Mouse (Mus musculus): ENCODE measurements around the gene Tlnrd1. TPM values are rescaled to one million over a fixed set of nuclear protein-coding genes. Genes with fewer than 3 reads are reported as not detected.

Tlnrd1 gene
- total and polyA plus RNA-seq, 3 experiments = 3.7 to 21.2 (median 6.9) TPM

DNA sequence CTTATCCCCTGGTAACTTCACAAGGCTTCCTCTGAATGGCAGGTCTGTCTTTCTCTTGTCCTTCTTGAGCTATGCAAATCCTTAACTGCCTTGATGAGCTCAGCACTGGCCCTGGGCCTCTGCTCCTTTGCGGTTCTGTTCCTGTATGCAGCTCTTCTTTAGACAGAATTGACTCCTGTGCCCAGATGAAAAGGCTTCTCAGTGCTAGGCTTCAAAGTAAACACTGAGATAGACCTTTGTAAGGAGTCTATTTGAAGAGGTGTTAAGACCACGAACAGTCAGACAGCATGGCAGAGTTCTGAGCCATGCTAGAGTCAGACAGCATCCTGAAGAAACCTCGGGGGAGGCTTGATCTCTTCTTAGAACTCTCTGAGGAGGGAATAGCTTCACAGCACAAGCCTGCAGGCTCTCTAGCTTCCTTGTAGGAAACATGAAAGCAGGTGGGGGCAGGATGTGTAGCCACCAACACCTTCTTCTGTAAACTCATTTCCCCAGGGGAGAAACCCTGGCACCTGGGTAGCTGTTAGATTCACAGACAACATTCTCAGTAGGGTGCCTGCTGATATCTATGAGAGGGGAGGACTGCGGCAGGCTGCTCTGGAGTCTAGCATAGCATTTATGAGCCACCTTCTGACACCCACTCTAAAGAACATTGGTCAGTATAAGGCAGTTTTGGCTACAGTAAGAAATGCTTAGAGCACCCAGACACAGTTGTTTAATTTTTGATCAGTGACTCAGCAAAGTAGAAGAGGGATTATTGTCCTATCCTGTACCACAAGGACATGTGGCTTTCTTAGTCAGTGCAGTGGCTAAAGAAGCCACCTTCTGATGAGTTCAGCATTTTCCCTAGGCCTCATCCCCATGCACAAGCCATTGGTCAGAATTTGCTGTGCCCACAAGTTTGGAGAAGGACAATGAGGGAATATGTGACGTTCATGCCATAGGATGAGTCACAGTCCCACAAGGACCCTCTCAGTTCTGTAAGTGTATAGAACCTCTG, 31.4 kb downstream of the Tlnrd1 start:
- H3K27me3 ChIP-seq (ENCODE audit: insufficient read depth, low read length) = 0 out of 2 replicates have a peak, but pooled peaks cover 3% of the 10 kb centered on the region
- ATAC-seq (ENCODE audit: extremely low read depth, insufficient number of reproducible peaks, low FRiP score, poor library complexity, severe bottlenecking) (no peak; the same call in 1 of the 2 replicates), DNase-seq (ENCODE audit: low spot score) (no peak)
- no peak overlapping the region for H3K4me3 ChIP-seq (ENCODE audit: low read depth, low read length)
- no peaks in the 10 kb centered on the region for H3K36me3 ChIP-seq (replicated peaks)
- no peaks in the 10 kb centered on the region for H3K9me3 ChIP-seq (replicated peaks)
- no peak for TF ChIP-seq GATA2 (IDR thresholded peaks at IDR 0.05; ENCODE audit: borderline replicate concordance, low read depth, low read length)
- TF ChIP-seq CTCF (IDR thresholded peaks at IDR 0.05; ENCODE audit: low read depth, low read length) = no peak
- no peak for TF ChIP-seq TAL1 (conservative IDR thresholded peaks at IDR 0.05; ENCODE audit: low read depth, low read length)
- TF ChIP-seq GATA1 (IDR thresholded peaks at IDR 0.05; ENCODE audit: borderline replicate concordance, low read length) = no peak
- no peak for TF ChIP-seq POLR2AphosphoS5 (IDR thresholded peaks at IDR 0.05; ENCODE audit: insufficient replicate concordance, low read depth, low read length)
- H3K4me1 ChIP-seq (ENCODE audit: insufficient read depth, low read depth, low read length) = peaks cover 24% of the 10 kb centered on the region

DNA sequence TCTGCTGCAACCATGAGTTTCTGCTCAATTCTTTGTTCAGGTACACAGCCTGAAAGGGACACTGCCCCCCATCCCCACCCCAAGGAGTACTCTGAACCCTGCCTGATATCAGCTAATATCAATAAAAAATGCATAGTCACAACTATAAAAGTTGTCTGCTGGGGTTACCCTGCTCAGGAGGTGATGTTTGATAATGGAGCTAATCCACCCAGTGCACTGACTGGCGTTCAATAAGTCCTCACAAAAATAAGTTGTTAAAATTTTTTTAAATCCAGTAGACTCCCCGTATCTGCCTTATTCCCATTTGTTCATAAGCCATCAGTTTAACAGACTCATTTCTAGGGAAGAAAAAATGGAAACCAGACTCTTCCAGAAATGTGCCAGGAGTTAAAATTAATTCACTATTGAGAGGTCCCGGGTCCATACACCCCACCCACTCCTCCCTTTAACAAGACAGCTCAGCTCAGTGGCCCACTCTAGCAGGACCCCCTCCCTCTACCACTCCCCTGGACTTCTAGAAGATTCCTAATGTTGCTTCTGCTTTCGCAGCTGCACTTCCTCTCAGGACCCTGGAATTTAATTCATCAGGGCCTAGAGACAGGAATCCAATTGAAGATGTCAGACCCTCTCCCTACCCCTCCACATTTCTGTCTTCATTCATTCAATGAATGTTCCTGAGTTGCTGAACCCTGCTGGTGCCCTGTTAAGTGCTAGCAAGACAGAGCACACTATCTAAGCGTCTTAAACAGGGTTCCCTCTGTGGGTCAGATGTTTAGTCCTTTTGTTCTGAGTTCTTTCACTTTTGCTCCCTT, 32.3 kb downstream of the Tlnrd1 start:
- Histone ChIP-seq H3K4me3 (ENCODE audit: low read depth, low read length) (no peak overlapping the region), H3K4me1 (ENCODE audit: insufficient read depth, low read depth, low read length) (peaks cover 24% of the 10 kb centered on the region), H3K27me3 (ENCODE audit: insufficient read depth, low read length) (peaks cover 8% of the 10 kb centered on the region), H3K36me3 (replicated peaks) (no peaks in the 10 kb centered on the region), H3K9me3 (replicated peaks) (no peaks in the 10 kb centered on the region)
- no peak; the same call in 1 of the 2 replicates for ATAC-seq (ENCODE audit: extremely low read depth, insufficient number of reproducible peaks, low FRiP score, poor library complexity, severe bottlenecking)
- TF ChIP-seq CTCF (IDR thresholded peaks at IDR 0.05; ENCODE audit: low read depth, low read length) (no peak), TAL1 (conservative IDR thresholded peaks at IDR 0.05; ENCODE audit: low read depth, low read length) (no peak), GATA1 (IDR thresholded peaks at IDR 0.05; ENCODE audit: borderline replicate concordance, low read length) (no peak)
- no peak for DNase-seq (ENCODE audit: low spot score)

DNA sequence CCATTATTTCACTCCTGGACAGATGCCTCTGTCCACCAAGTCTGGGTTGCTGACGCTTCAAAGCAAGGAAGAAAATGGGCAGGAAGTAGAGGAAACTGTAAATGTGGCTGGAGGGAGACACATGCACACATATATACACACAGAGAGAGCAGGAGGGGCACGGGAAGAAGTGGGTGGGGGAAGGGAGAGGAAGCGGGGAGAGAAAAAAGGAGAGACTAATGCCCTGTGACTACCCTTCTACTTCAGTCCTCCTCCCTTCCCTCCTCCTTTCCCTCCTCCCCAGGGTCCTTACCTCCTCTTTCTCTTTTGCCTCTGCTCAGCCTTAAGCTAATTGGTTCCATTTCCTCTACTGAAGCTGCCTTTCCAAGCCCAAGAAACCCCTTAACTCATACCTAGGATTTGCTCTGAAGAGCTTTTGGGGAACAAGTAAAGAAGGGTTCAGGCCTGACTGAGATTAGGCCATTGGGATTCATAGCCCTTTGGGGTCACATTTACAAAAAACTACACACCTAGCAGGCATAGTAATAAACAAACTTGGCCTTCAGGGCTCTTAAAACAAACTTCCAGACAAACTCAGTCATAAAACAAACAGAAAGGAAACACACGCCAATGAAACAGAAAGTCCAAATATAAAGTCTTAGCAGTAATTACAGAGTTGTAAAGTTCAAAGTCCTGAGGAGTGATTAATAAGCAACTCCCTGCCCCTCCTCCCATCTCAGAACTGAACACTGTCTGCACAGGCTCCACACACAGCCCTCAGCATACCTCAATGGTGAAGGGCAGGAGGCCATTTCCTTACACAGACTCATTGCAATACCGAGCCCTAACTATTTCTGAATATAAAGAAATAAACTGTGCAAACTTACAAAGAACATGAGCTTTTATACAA, 36.7 kb downstream of the Tlnrd1 start:
- H3K4me1 ChIP-seq (ENCODE audit: insufficient read depth, low read depth, low read length) = peaks cover 15% of the 10 kb centered on the region
- no peak overlapping the region for H3K4me3 ChIP-seq (ENCODE audit: low read depth, low read length)
- ATAC-seq (ENCODE audit: extremely low read depth, insufficient number of reproducible peaks, low FRiP score, poor library complexity, severe bottlenecking) (no peak), DNase-seq (ENCODE audit: low spot score) (no peak)
- no peaks in the 10 kb centered on the region for H3K9me3 ChIP-seq (replicated peaks)
- H3K27me3 ChIP-seq (ENCODE audit: insufficient read depth, low read length) = peaks cover 17% of the 10 kb centered on the region
- TF ChIP-seq POLR2AphosphoS5 (IDR thresholded peaks at IDR 0.05; ENCODE audit: insufficient replicate concordance, low read depth, low read length) = no peak
- no peak for TF ChIP-seq GATA2 (IDR thresholded peaks at IDR 0.05; ENCODE audit: borderline replicate concordance, low read depth, low read length)
- TF ChIP-seq TAL1 (conservative IDR thresholded peaks at IDR 0.05; ENCODE audit: low read depth, low read length) = no peak
- no peaks in the 10 kb centered on the region for H3K36me3 ChIP-seq (replicated peaks)

DNA sequence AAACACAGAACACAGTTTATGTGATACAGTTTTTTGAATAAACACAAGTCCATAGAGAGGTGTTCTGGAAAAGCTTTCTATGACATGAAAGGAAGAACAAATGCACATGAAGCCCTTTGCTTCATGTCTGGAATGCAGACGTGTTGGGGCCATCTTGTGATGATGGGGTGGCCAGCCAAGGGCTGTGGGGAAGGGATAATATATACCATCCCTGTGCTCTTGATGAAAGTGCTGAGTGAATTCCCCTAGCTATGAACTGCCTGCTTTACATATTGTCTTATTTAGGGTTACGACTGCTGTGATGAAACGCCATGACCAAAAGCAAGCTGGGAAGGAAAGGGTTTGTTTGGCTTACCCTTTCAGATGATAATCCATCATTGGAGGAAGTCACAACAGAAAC, 39.3 kb downstream of the Tlnrd1 start:
- DNase-seq (ENCODE audit: low spot score) (no peak), ATAC-seq (ENCODE audit: extremely low read depth, insufficient number of reproducible peaks, low FRiP score, poor library complexity, severe bottlenecking) (no peak)
- no peak overlapping the region for H3K4me3 ChIP-seq (ENCODE audit: low read depth, low read length)
- no peaks in the 10 kb centered on the region for H3K9me3 ChIP-seq (replicated peaks)
- H3K27me3 ChIP-seq (ENCODE audit: insufficient read depth, low read length) = peaks cover 19% of the 10 kb centered on the region
- H3K36me3 ChIP-seq (replicated peaks) = no peaks in the 10 kb centered on the region
- H3K4me1 ChIP-seq (ENCODE audit: insufficient read depth, low read depth, low read length) = peaks cover 3% of the 10 kb centered on the region; the same call in 1 of the 2 replicates
- TF ChIP-seq POLR2AphosphoS5 (IDR thresholded peaks at IDR 0.05; ENCODE audit: insufficient replicate concordance, low read depth, low read length) (no peak), TAL1 (conservative IDR thresholded peaks at IDR 0.05; ENCODE audit: low read depth, low read length) (no peak), GATA2 (IDR thresholded peaks at IDR 0.05; ENCODE audit: borderline replicate concordance, low read depth, low read length) (no peak), GATA1 (IDR thresholded peaks at IDR 0.05; ENCODE audit: borderline replicate concordance, low read length) (no peak)

DNA sequence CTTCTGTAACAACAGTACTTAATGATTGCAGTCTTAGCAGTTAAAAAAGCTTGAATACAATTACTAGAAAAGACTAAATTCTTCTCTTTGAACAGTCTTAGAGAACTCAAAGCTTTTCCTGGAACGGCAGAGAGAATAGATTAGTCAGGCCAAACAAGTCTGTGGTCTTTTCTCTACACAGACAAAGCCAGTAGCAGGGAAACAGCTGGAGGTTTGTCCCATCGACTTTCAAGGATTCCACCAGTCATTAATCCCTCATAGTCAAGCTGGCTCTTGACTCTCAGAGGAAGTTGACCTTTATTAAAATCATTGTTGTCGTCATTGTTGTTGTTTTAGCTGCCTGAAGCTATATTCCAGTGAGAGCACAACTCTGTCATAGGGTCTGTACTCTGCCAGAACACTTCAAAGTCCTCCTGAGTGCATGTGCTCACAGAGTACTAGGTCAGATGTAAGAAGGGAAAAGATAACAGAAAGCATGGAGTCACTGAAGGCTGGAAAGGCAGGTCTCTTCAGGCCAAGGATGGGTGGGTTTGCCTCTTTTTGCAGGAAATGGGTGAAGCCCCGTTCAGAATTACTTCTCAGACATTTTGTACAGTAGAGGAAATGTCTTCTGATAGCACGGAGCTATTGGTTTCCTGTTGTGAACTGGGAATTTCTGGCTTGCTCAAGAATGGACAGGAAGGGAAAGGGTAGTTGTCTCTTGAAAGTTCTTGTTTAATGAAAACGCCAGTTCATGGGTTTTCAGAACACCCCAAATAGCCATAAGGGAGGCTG, 41.4 kb downstream of the Tlnrd1 start:
- no peak overlapping the region for H3K4me3 ChIP-seq (ENCODE audit: low read depth, low read length)
- H3K36me3 ChIP-seq (replicated peaks) = no peaks in the 10 kb centered on the region
- ATAC-seq (ENCODE audit: extremely low read depth, insufficient number of reproducible peaks, low FRiP score, poor library complexity, severe bottlenecking) (no peak), DNase-seq (ENCODE audit: low spot score) (no peak)
- TF ChIP-seq CTCF (IDR thresholded peaks at IDR 0.05; ENCODE audit: low read depth, low read length) (no peak), TAL1 (conservative IDR thresholded peaks at IDR 0.05; ENCODE audit: low read depth, low read length) (no peak), GATA2 (IDR thresholded peaks at IDR 0.05; ENCODE audit: borderline replicate concordance, low read depth, low read length) (no peak), POLR2AphosphoS5 (IDR thresholded peaks at IDR 0.05; ENCODE audit: insufficient replicate concordance, low read depth, low read length) (no peak), GATA1 (IDR thresholded peaks at IDR 0.05; ENCODE audit: borderline replicate concordance, low read length) (no peak)
- peaks cover 17% of the 10 kb centered on the region for H3K27me3 ChIP-seq (ENCODE audit: insufficient read depth, low read length)
- no peaks in the 10 kb centered on the region for H3K9me3 ChIP-seq (replicated peaks)
- H3K4me1 ChIP-seq (ENCODE audit: insufficient read depth, low read depth, low read length) = peaks cover 11% of the 10 kb centered on the region

Measured in G1E (cell line).